Mouse (Mus musculus): ENCODE data around the gene Ccdc170.

DNA sequence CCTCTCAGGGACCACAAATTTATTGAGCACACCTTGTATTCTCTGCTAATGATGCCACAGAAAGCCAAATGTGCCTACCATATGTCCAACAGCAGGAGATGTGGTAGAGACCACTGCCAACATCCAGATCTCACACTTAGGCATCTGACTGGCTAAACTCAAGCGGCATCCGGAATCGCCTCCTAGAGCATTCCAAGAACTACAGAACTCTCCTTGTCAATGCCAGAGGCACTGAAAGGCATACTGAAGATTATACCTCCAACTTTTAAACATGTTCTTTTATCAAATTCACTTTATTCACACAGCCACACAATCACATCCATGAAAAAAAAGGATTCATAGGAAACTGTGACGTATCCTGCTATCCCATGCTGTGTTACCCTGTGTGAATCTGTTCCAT is 88.5 kb downstream of the Ccdc170 start:
- TF ChIP-seq CTCF (IDR thresholded peaks at IDR 0.05; ENCODE audit: low read depth): no peak
- no peak for TF ChIP-seq EP300 (IDR thresholded peaks at IDR 0.05; ENCODE audit: low read depth)
